Mouse (Mus musculus): Measurements from ENCODE around the gene Fars2.
A peak's percentile ranks its signal among the peaks of the same experiment; 100 is the strongest.

Fars2 gene

GRCm38 (mm10) chr13:36583481-36584151 is 466.4 kb downstream of the Fars2 start:
- DNase-seq: no peak

GRCm38 (mm10) chr13:36584197-36584596 is 467.0 kb downstream of the Fars2 start:
- no peak for DNase-seq

- DNase-seq: no peak
Measured at GRCm38 (mm10) chr13:36589092-36589491, 471.9 kb downstream of the Fars2 start.

- DNase-seq: no peak
Measured at GRCm38 (mm10) chr13:36592291-36592690, 475.1 kb downstream of the Fars2 start.

- DNase-seq: no peak
Measured at GRCm38 (mm10) chr13:36606717-36607116, 489.5 kb downstream of the Fars2 start.

- DNase-seq: no peak
Measured at GRCm38 (mm10) chr13:36607871-36608270, 490.7 kb downstream of the Fars2 start.

- DNase-seq: no peak
Measured at GRCm38 (mm10) chr13:36610426-36610825, 493.2 kb downstream of the Fars2 start.

GRCm38 (mm10) chr13:36612785-36613750 is 495.9 kb downstream of the Fars2 start:
- DNase-seq: peak; percentile 41

GRCm38 (mm10) chr13:36620498-36621332 is 503.5 kb downstream of the Fars2 start:
- no peak for DNase-seq

GRCm38 (mm10) chr13:36621333-36621659 is 504.1 kb downstream of the Fars2 start:
- no peak for DNase-seq

- no peak for DNase-seq
Measured at GRCm38 (mm10) chr13:36623556-36623955, 506.3 kb downstream of the Fars2 start.

- DNase-seq: no peak
Measured at GRCm38 (mm10) chr13:36629154-36629553, 511.9 kb downstream of the Fars2 start.

GRCm38 (mm10) chr13:36648257-36648656 is 531.0 kb downstream of the Fars2 start:
- no peak for DNase-seq

GRCm38 (mm10) chr13:36654251-36654650 is 537.0 kb downstream of the Fars2 start:
- DNase-seq: no peak

- DNase-seq: no peak
Measured at GRCm38 (mm10) chr13:36679345-36679744, 562.1 kb downstream of the Fars2 start.

- DNase-seq: no peak
Measured at GRCm38 (mm10) chr13:36680690-36681355, 563.6 kb downstream of the Fars2 start.

- DNase-seq: no peak
Measured at GRCm38 (mm10) chr13:36683581-36683980, 566.4 kb downstream of the Fars2 start.

GRCm38 (mm10) chr13:36695516-36696201 is 578.4 kb downstream of the Fars2 start:
- no peak for DNase-seq

- no peak for DNase-seq
Measured at GRCm38 (mm10) chr13:36696351-36696771, 579.1 kb downstream of the Fars2 start.

- DNase-seq: no peak
Measured at GRCm38 (mm10) chr13:36707088-36707690, 590.0 kb downstream of the Fars2 start.

- DNase-seq: no peak
Measured at GRCm38 (mm10) chr13:36714101-36714500, 596.9 kb downstream of the Fars2 start.

- no peak for DNase-seq
Measured at GRCm38 (mm10) chr13:36716708-36717107, 599.5 kb downstream of the Fars2 start.
